Mouse (Mus musculus): ENCODE results near the gene Ttll8.

The Ttll8 gene

GRCm38 (mm10) chr15:88954368-88955072 lies at the start of gene Ttll8:
Gene Ttll8, minus strand, starts transcription at chr15:88954418.
- DNase-seq (ENCODE audit: low spot score in 2 of 2), result no peak

GRCm38 (mm10) chr15:89001245-89001644 lies 47.0 kb upstream of the Ttll8 start:
- DNase-seq (ENCODE audit: low spot score in 2 of 2), result no peak

- DNase-seq (ENCODE audit: low spot score in 2 of 2), result no peak
Measured at GRCm38 (mm10) chr15:89000367-89000766, 46.1 kb upstream of the Ttll8 start.

GRCm38 (mm10) chr15:88999124-88999523 lies 44.9 kb upstream of the Ttll8 start:
- DNase-seq (ENCODE audit: low spot score in 2 of 2), result no peak

GRCm38 (mm10) chr15:88998636-88999035 lies 44.4 kb upstream of the Ttll8 start:
- DNase-seq (ENCODE audit: low spot score in 2 of 2), result no peak

GRCm38 (mm10) chr15:88989236-88989635 lies 35.0 kb upstream of the Ttll8 start:
- no peak for DNase-seq (ENCODE audit: low spot score in 2 of 2)

- DNase-seq (ENCODE audit: low spot score in 2 of 2), result no peak
Measured at GRCm38 (mm10) chr15:88982534-88983079, 28.4 kb upstream of the Ttll8 start, which contains the start of gene Mov10l1. Gene Mov10l1, plus strand, starts transcription at chr15:88982909.

GRCm38 (mm10) chr15:88979138-88979446 lies 24.9 kb upstream of the Ttll8 start:
- no peak for DNase-seq (ENCODE audit: low spot score in 2 of 2)

- DNase-seq (ENCODE audit: low spot score in 2 of 2), result no peak
Measured at GRCm38 (mm10) chr15:88978281-88979137, 24.3 kb upstream of the Ttll8 start, which contains the start of gene Mlc1. Gene Mlc1, minus strand, starts transcription at chr15:88979007.

GRCm38 (mm10) chr15:88972300-88972699 lies 18.1 kb upstream of the Ttll8 start:
- no peak for DNase-seq (ENCODE audit: low spot score in 2 of 2)

- no peak for DNase-seq (ENCODE audit: low spot score in 2 of 2)
Measured at GRCm38 (mm10) chr15:88964070-88964578, 9.9 kb upstream of the Ttll8 start.

GRCm38 (mm10) chr15:88957522-88957921 lies 3.3 kb upstream of the Ttll8 start:
- no peak for DNase-seq (ENCODE audit: low spot score in 2 of 2)

- DNase-seq (ENCODE audit: low spot score in 2 of 2), result no peak
Measured at GRCm38 (mm10) chr15:88955342-88955741, 1.1 kb upstream of the Ttll8 start.

GRCm38 (mm10) chr15:88951246-88951645 lies 3.0 kb downstream of the Ttll8 start:
- DNase-seq (ENCODE audit: low spot score in 2 of 2), result no peak

GRCm38 (mm10) chr15:88946851-88947250 lies 7.4 kb downstream of the Ttll8 start:
- no peak for DNase-seq (ENCODE audit: low spot score in 2 of 2)

GRCm38 (mm10) chr15:88943896-88944551 lies 10.2 kb downstream of the Ttll8 start:
- DNase-seq (ENCODE audit: low spot score in 2 of 2), result no peak

- DNase-seq (ENCODE audit: low spot score in 2 of 2), result no peak
Measured at GRCm38 (mm10) chr15:88942783-88943182, 11.4 kb downstream of the Ttll8 start.

GRCm38 (mm10) chr15:88937291-88937650 lies 16.9 kb downstream of the Ttll8 start:
- DNase-seq (ENCODE audit: low spot score in 2 of 2), result no peak

- DNase-seq (ENCODE audit: low spot score in 2 of 2), result no peak
Measured at GRCm38 (mm10) chr15:88936619-88937290, 17.5 kb downstream of the Ttll8 start.

GRCm38 (mm10) chr15:88934141-88934540 lies 20.1 kb downstream of the Ttll8 start:
- no peak for DNase-seq (ENCODE audit: low spot score in 2 of 2)

- DNase-seq (ENCODE audit: low spot score in 2 of 2), result no peak
Measured at GRCm38 (mm10) chr15:88932667-88933066, 21.6 kb downstream of the Ttll8 start.

GRCm38 (mm10) chr15:88921992-88922310 lies 32.3 kb downstream of the Ttll8 start:
- no peak for DNase-seq (ENCODE audit: low spot score in 2 of 2)

Data from natural killer cell, adult 2 months (primary cell).